Mouse (Mus musculus): ENCODE results near the gene Pex14. TPM values are rescaled to one million over a fixed set of nuclear protein-coding genes. Genes with fewer than 3 reads are reported as not detected.

The Pex14 gene
- polyA plus RNA-seq, 1 experiment: 49.3 TPM

DNA sequence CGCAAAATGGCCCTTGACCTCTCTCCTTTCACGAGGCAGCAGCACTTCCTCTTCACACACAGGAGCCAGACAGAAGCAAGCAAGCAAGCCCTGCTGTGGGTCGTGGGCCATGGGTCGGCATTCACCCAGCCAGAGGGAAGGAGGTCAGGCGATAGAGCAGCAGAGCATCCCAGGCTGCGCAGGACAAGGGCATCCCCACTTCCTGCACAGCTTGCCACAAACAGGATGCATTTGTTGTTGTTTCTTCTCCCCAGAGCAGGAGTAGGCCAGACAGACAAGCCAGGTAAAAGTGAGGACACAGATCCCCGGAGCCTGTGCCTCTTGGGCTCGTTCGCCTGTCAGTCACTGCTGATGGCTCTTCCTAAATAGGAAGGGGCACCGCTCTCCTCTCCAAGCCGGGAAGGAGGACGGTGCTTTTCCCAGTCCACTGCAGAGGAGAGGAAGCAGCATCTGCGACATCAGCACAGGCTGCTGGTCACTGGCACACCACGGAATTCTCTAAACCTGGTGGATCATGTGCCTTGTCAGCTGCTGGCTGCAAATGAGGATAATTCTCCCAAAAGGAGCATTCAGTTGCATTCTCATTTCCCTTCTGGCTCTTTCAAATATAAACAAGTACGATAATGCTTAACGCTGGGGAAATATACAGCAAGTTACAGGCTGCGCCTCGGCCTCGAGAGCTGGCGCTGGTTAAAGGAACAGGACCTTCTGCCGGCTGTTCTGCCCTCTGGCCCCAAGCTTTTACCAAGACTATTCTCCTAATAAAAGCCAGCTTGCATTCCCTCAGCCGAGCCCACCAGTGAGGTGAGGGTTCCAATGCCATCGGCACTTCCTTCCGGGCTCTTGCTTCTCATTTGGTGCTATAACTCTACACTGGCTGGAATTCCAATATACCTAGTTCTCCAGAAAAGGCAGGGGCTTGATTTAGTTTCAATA, 113.9 kb downstream of the Pex14 start:
- peak; percentile 39 for DNase-seq
- 58% methylated on average over 24 of the region's 24 CpGs for WGBS
- no peaks in the 10 kb centered on the region; the same call in 1 of the 2 replicates for H3K36me3 ChIP-seq (ENCODE audit: control insufficient read depth, insufficient read depth, low read length)
- no peak overlapping the region for H3K4me3 ChIP-seq (ENCODE audit: insufficient read depth, low read depth, low read length)
- H3K27me3 ChIP-seq (replicated peaks; ENCODE audit: control insufficient read depth, insufficient read depth, low read length): no peaks in the 10 kb centered on the region
- H3K4me1 ChIP-seq (ENCODE audit: control insufficient read depth, insufficient read depth, low read length): no peaks in the 10 kb centered on the region; the same call in 1 of the 2 replicates
- no peak overlapping the region for H3K27ac ChIP-seq (ENCODE audit: insufficient read depth, low read depth, low read length)
- no peak for TF ChIP-seq POLR2A (IDR thresholded peaks at IDR 0.05; ENCODE audit: low read depth, low read length)
- no peak for TF ChIP-seq CTCF (conservative IDR thresholded peaks at IDR 0.05; ENCODE audit: insufficient read depth, insufficient read length, low read depth, low read length)

- WGBS: 78% methylated on average over 19 of the region's 19 CpGs
- no peak overlapping the region for H3K4me3 ChIP-seq (ENCODE audit: insufficient read depth, low read depth, low read length)
- no peak for DNase-seq
- no peak for TF ChIP-seq POLR2A (IDR thresholded peaks at IDR 0.05; ENCODE audit: low read depth, low read length)
- no peak for TF ChIP-seq CTCF (conservative IDR thresholded peaks at IDR 0.05; ENCODE audit: insufficient read depth, insufficient read length, low read depth, low read length)
- no peaks in the 10 kb centered on the region; the same call in 1 of the 2 replicates for H3K36me3 ChIP-seq (ENCODE audit: control insufficient read depth, insufficient read depth, low read length)
- H3K4me1 ChIP-seq (ENCODE audit: control insufficient read depth, insufficient read depth, low read length): no peaks in the 10 kb centered on the region; the same call in 1 of the 2 replicates
- H3K27ac ChIP-seq (ENCODE audit: insufficient read depth, low read depth, low read length): no peak overlapping the region
- no peaks in the 10 kb centered on the region for H3K27me3 ChIP-seq (replicated peaks; ENCODE audit: control insufficient read depth, insufficient read depth, low read length)
Measured at GRCm38 (mm10) chr4:148984701-148985540, 114.8 kb downstream of the Pex14 start.

DNA sequence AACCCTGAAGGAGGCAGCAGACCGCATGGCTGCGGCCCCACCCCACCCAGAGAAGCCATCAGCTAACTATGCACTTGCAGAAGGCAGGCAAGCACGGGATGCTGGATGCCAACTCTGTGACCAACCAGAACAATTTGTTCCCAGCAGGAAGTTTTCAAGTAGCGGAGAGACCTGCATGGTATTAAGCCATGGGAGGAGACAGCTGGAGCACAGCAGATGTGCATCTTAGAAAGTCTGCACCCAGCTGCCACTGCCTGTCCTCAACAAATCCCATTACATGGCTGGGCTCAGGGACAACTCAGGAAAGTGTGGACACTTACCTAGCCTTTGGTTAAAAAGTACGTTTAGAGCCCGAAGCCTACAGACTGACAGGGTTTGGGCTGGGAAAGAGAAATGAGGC, 117.4 kb downstream of the Pex14 start:
- WGBS: 87% methylated on average over 6 of the region's 6 CpGs
- H3K4me3 ChIP-seq (ENCODE audit: insufficient read depth, low read depth, low read length): no peak overlapping the region
- H3K27ac ChIP-seq (ENCODE audit: insufficient read depth, low read depth, low read length): no peak overlapping the region
- TF ChIP-seq CTCF (conservative IDR thresholded peaks at IDR 0.05; ENCODE audit: insufficient read depth, insufficient read length, low read depth, low read length) (no peak), POLR2A (IDR thresholded peaks at IDR 0.05; ENCODE audit: low read depth, low read length) (no peak)
- DNase-seq: no peak
- H3K4me1 ChIP-seq (ENCODE audit: control insufficient read depth, insufficient read depth, low read length): 0 out of 2 replicates have a peak, but pooled peaks cover 3% of the 10 kb centered on the region
- H3K36me3 ChIP-seq (ENCODE audit: control insufficient read depth, insufficient read depth, low read length): no peaks in the 10 kb centered on the region; the same call in 1 of the 2 replicates
- no peaks in the 10 kb centered on the region for H3K27me3 ChIP-seq (replicated peaks; ENCODE audit: control insufficient read depth, insufficient read depth, low read length)

DNA sequence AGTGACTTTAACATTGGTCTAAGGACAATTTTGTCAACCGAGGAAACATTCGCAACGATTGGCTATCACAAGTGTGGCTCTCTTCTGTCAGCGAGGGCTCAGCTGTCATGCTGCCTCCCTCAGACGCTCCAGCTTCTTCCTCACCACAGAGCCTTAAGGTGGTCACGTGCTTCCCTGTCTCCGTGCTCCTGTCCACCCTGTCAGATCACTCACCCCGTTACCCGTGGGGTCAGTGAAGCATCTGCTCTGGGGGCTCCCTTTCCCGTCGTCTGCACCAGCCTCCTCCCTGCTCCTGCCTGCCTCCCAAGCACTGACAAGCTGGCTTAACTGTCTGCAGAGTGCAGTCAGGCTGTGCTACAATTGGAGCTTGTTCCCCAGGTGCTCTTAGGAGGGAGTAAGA, 119.8 kb downstream of the Pex14 start:
- Histone ChIP-seq H3K27ac (ENCODE audit: insufficient read depth, low read depth, low read length) (no peak overlapping the region), H3K4me1 (ENCODE audit: control insufficient read depth, insufficient read depth, low read length) (0 out of 2 replicates have a peak, but pooled peaks cover 3% of the 10 kb centered on the region), H3K36me3 (ENCODE audit: control insufficient read depth, insufficient read depth, low read length) (no peaks in the 10 kb centered on the region; the same call in 1 of the 2 replicates), H3K4me3 (ENCODE audit: insufficient read depth, low read depth, low read length) (no peak overlapping the region), H3K27me3 (replicated peaks; ENCODE audit: control insufficient read depth, insufficient read depth, low read length) (no peaks in the 10 kb centered on the region)
- WGBS: 68% methylated on average over 11 of the region's 11 CpGs
- no peak for DNase-seq
- TF ChIP-seq POLR2A (IDR thresholded peaks at IDR 0.05; ENCODE audit: low read depth, low read length): no peak
- no peak for TF ChIP-seq CTCF (conservative IDR thresholded peaks at IDR 0.05; ENCODE audit: insufficient read depth, insufficient read length, low read depth, low read length)

- Histone ChIP-seq H3K27ac (ENCODE audit: insufficient read depth, low read depth, low read length) (no peak overlapping the region), H3K4me1 (ENCODE audit: control insufficient read depth, insufficient read depth, low read length) (0 out of 2 replicates have a peak, but pooled peaks cover 3% of the 10 kb centered on the region), H3K4me3 (ENCODE audit: insufficient read depth, low read depth, low read length) (no peak overlapping the region), H3K36me3 (ENCODE audit: control insufficient read depth, insufficient read depth, low read length) (no peaks in the 10 kb centered on the region; the same call in 1 of the 2 replicates), H3K27me3 (replicated peaks; ENCODE audit: control insufficient read depth, insufficient read depth, low read length) (no peaks in the 10 kb centered on the region)
- TF ChIP-seq POLR2A (IDR thresholded peaks at IDR 0.05; ENCODE audit: low read depth, low read length) (no peak), CTCF (conservative IDR thresholded peaks at IDR 0.05; ENCODE audit: insufficient read depth, insufficient read length, low read depth, low read length) (no peak)
- DNase-seq: no peak
- WGBS: 81% methylated on average over 11 of the region's 11 CpGs
Measured at GRCm38 (mm10) chr4:148978926-148979325, 120.8 kb downstream of the Pex14 start.

GRCm38 (mm10) chr4:148978221-148978855, 121.3 kb downstream of the Pex14 start:
- TF ChIP-seq POLR2A (IDR thresholded peaks at IDR 0.05; ENCODE audit: low read depth, low read length) (no peak), CTCF (conservative IDR thresholded peaks at IDR 0.05; ENCODE audit: insufficient read depth, insufficient read length, low read depth, low read length) (no peak)
- Histone ChIP-seq H3K27ac (ENCODE audit: insufficient read depth, low read depth, low read length) (no peak overlapping the region), H3K27me3 (replicated peaks; ENCODE audit: control insufficient read depth, insufficient read depth, low read length) (no peaks in the 10 kb centered on the region), H3K4me1 (ENCODE audit: control insufficient read depth, insufficient read depth, low read length) (0 out of 2 replicates have a peak, but pooled peaks cover 3% of the 10 kb centered on the region), H3K4me3 (ENCODE audit: insufficient read depth, low read depth, low read length) (no peak overlapping the region), H3K36me3 (ENCODE audit: control insufficient read depth, insufficient read depth, low read length) (no peaks in the 10 kb centered on the region)
- 78% methylated on average over 9 of the region's 9 CpGs for WGBS
- DNase-seq: no peak

All from kidney, adult 2 months (tissue).